Mouse (Mus musculus) lung, adult 2 months (tissue): ENCODE data around the gene Sphk2.

Source experiments
- CTCF ChIP-seq: fragments of 200-500 bp; IDR thresholded peaks from 2 replicates; pipeline ENCODE4 v1.5.1; 2011; ENCODE audit warnings: mild to moderate bottlenecking, low read length, control low read depth; ENCODE audit not compliant: insufficient read depth
- POLR2A ChIP-seq: fragments of 200-500 bp; IDR thresholded peaks from 2 replicates; pipeline ENCODE4 v1.6.1; 2011; ENCODE audit warnings: low read depth, mild to moderate bottlenecking, control low read depth, low read length, borderline replicate concordance; ENCODE audit errors: extremely low read depth

DNA sequence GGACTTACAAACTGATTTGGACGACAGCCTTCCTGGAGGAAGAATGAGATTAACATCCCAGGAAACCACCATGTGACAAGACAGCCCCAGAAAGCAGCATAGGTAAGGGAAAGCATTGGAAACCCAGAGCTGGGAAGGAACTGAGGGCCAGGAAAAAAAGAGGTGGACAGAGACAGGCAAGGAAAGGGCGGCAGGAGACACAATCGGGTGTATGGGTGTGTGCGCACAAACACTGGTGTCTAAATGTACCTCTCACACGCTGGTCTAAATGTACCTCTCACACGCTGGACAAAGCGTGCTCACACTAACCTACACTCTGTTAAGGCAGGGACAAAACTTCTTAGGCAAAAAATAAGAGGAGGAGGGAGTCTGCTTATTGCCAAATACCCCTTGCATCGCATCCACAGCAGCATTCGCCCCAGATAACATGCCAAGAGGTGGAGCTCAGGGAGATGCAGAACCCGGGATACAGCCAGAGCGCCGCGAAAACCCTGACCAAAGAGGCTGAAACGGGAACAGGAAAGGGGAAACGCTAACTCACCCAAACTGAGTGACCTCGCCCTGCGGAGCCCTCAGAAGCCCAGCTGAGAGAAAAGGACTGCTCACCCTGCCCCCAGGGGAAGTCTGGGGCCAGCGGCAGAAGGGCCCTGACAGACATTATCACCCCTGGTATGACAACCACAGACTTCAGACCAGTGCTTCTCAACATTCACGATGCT, 1.9 kb downstream of the Sphk2 start:
- TF ChIP-seq CTCF = no peak
- no peak for TF ChIP-seq POLR2A
